Mouse (Mus musculus) ovary, postnatal 14 days (tissue): ENCODE measurements around the gene Adk.

Source experiments
- DNase-seq: peaks from one replicate; pipeline ENCODE4 v3.0.0; 2022; ENCODE audit warnings: low spot score

Gene Adk

GRCm38 (mm10) chr14:21275786-21276185, 223.4 kb downstream of the Adk start:
- no peak for DNase-seq

- DNase-seq = no peak
Observed at GRCm38 (mm10) chr14:21278290-21278689, 225.9 kb downstream of the Adk start.

- DNase-seq = no peak
Observed at GRCm38 (mm10) chr14:21278907-21279535, 226.6 kb downstream of the Adk start.

- DNase-seq = no peak
Observed at GRCm38 (mm10) chr14:21280451-21280850, 228.1 kb downstream of the Adk start.

GRCm38 (mm10) chr14:21281506-21281905, 229.1 kb downstream of the Adk start:
- no peak for DNase-seq

GRCm38 (mm10) chr14:21284116-21284515, 231.7 kb downstream of the Adk start:
- no peak for DNase-seq

- DNase-seq = no peak
Observed at GRCm38 (mm10) chr14:21284847-21285246, 232.5 kb downstream of the Adk start.

- no peak for DNase-seq
Observed at GRCm38 (mm10) chr14:21286274-21286673, 233.9 kb downstream of the Adk start.

- no peak for DNase-seq
Observed at GRCm38 (mm10) chr14:21287726-21288442, 235.5 kb downstream of the Adk start.

- DNase-seq = no peak
Observed at GRCm38 (mm10) chr14:21299743-21300142, 247.4 kb downstream of the Adk start.

GRCm38 (mm10) chr14:21304815-21305214, 252.4 kb downstream of the Adk start:
- no peak for DNase-seq

GRCm38 (mm10) chr14:21308349-21308936, 256.1 kb downstream of the Adk start:
- no peak for DNase-seq

GRCm38 (mm10) chr14:21310530-21310929, 258.2 kb downstream of the Adk start:
- no peak for DNase-seq

- DNase-seq = no peak
Observed at GRCm38 (mm10) chr14:21313561-21314342, 261.4 kb downstream of the Adk start.

GRCm38 (mm10) chr14:21314466-21314865, 262.1 kb downstream of the Adk start:
- no peak for DNase-seq

- DNase-seq = no peak
Observed at GRCm38 (mm10) chr14:21334826-21335225, 282.5 kb downstream of the Adk start.

- DNase-seq = no peak
Observed at GRCm38 (mm10) chr14:21335691-21336314, 283.4 kb downstream of the Adk start.

GRCm38 (mm10) chr14:21337948-21338347, 285.6 kb downstream of the Adk start:
- no peak for DNase-seq

- no peak for DNase-seq
Observed at GRCm38 (mm10) chr14:21341195-21341594, 288.8 kb downstream of the Adk start.

- DNase-seq = no peak
Observed at GRCm38 (mm10) chr14:21342984-21343383, 290.6 kb downstream of the Adk start.

GRCm38 (mm10) chr14:21344896-21345295, 292.5 kb downstream of the Adk start:
- no peak for DNase-seq

- DNase-seq = no peak
Observed at GRCm38 (mm10) chr14:21348611-21349260, 296.4 kb downstream of the Adk start.
